Mouse (Mus musculus) hindbrain, postnatal 0 days (tissue): ENCODE measurements at regions not wholly inside any gene's neighbourhood (a gene's known extent, or its start where the extent isn't known, plus 50 kb on each side); places are given as distances from the start of the nearest gene placed in this dataset.

ENCODE experiments used
- ATAC-seq: fragments of 200-750 bp; cut with Nextera tagmentation; 2 replicates; pipeline ENCODE4 v1.8.0; 2017; ENCODE audit warnings: mild to moderate bottlenecking, moderate TSS enrichment, moderate library complexity
- DNase-seq: peaks from one replicate; pipeline ENCODE4 v3.0.0-alpha.2; 2015; ENCODE audit warnings: low spot score
- H3K27ac ChIP-seq: fragments of 300-500 bp; sonication (generic); 2 replicates; pipeline ENCODE4 v1.5.1; 2014; ENCODE audit warnings: mild to moderate bottlenecking
- H3K27me3 ChIP-seq: fragments of 300-500 bp; sonication (generic); 2 replicates; pipeline ENCODE4 v1.6.1; 2014; ENCODE audit warnings: low read length, mixed read lengths; ENCODE audit not compliant: insufficient read depth
- H3K36me3 ChIP-seq: fragments of 300-500 bp; sonication (generic); 2 replicates; pipeline ENCODE4 v1.6.1; 2014; ENCODE audit warnings: low read length, mixed read lengths; ENCODE audit not compliant: insufficient read depth
- H3K4me1 ChIP-seq: fragments of 300-500 bp; sonication (generic); 2 replicates; pipeline ENCODE4 v1.6.1; 2014; ENCODE audit warnings: antibody characterized with exemption, low read length, mixed read lengths; ENCODE audit not compliant: insufficient read depth
- H3K4me2 ChIP-seq: fragments of 300-500 bp; sonication (generic); 2 replicates; pipeline ENCODE4 v1.6.1; 2014; ENCODE audit warnings: low read depth, mild to moderate bottlenecking, low read length, moderate library complexity, mixed read lengths
- H3K4me3 ChIP-seq: fragments of 300-500 bp; sonication (generic); 2 replicates; pipeline ENCODE4 v1.5.1; 2014; ENCODE audit warnings: low read length
- H3K9ac ChIP-seq: fragments of 300-500 bp; sonication (generic); replicated peaks from 2 replicates; pipeline ENCODE4 v1.6.1; 2014; ENCODE audit warnings: mild to moderate bottlenecking, low read length, moderate library complexity, mixed read lengths
- H3K9me3 ChIP-seq: fragments of 300-500 bp; sonication (generic); 2 replicates; pipeline ENCODE4 v1.6.1; 2016; ENCODE audit warnings: low read length, mixed read lengths
- CTCF ChIP-seq: IDR thresholded peaks from 2 replicates; pipeline ENCODE4 v1.5.1; 2016; ENCODE audit warnings: antibody characterized with exemption, control low read depth, low read depth
- WGBS: fragments of 180-500 bp; shearing (Covaris S2); extraction: QIAGEN DNeasy Blood & Tissue Kit; methylation state at CpG from one replicate; pipeline ENCODE4 v1.1.7; 2014; 5-methylcytosine and 5-hydroxymethylcytosine counted together

- 71% methylated on average over 2 of the region's 2 CpGs for WGBS
Observed at GRCm38 (mm10) chr1:104625528-104625927, 142.8 kb upstream of the Cdh20 start.

GRCm38 (mm10) chr1:104652405-104652804, 115.9 kb upstream of the Cdh20 start:
- WGBS, result 15% methylated on average over 1 of the region's 1 CpGs
- H3K4me2 ChIP-seq, result no peak overlapping the region
- H3K4me1 ChIP-seq, result no peaks in the 10 kb centered on the region
- no peak for TF ChIP-seq CTCF
- H3K9ac ChIP-seq, result no peak overlapping the region
- H3K36me3 ChIP-seq, result no peaks in the 10 kb centered on the region
- H3K27me3 ChIP-seq, result no peaks in the 10 kb centered on the region
- ATAC-seq (peak; percentile 55), DNase-seq (peak; percentile 56)
- no peaks in the 10 kb centered on the region for H3K9me3 ChIP-seq
- no peak overlapping the region for H3K4me3 ChIP-seq
- no peak overlapping the region for H3K27ac ChIP-seq

More at GRCm38 (mm10) chr1:104625528-104625927, 142.8 kb upstream of the Cdh20 start:
- no peaks in the 10 kb centered on the region for H3K9me3 ChIP-seq
- DNase-seq, result no peak
- H3K4me2 ChIP-seq, result no peak overlapping the region
- no peaks in the 10 kb centered on the region for H3K36me3 ChIP-seq
- H3K4me1 ChIP-seq, result no peaks in the 10 kb centered on the region
- H3K27ac ChIP-seq, result no peak overlapping the region
- no peak for ATAC-seq
- no peak overlapping the region for H3K4me3 ChIP-seq
- no peak overlapping the region for H3K9ac ChIP-seq
- no peaks in the 10 kb centered on the region for H3K27me3 ChIP-seq
- peak; percentile 54 for TF ChIP-seq CTCF
